Mouse (Mus musculus) heart, adult 2 months (tissue): Measurements from ENCODE around the gene Cdk4.

Experiments
- CTCF ChIP-seq: fragments of 200-600 bp; IDR thresholded peaks from 2 replicates; pipeline ENCODE4 v1.8.1; 2022; ENCODE audit warnings: antibody characterized with exemption, mild to moderate bottlenecking, moderate library complexity
- EP300 ChIP-seq: fragments of 200-500 bp; IDR thresholded peaks from 2 replicates; pipeline ENCODE4 v1.6.1; 2011; ENCODE audit warnings: low read depth, low read length, control low read depth; ENCODE audit not compliant: insufficient read depth
- POLR2A ChIP-seq: fragments of 200-500 bp; IDR thresholded peaks from 2 replicates; pipeline ENCODE4 v1.6.1; 2011; ENCODE audit warnings: mild to moderate bottlenecking, low read depth, low read length, control low read depth; ENCODE audit not compliant: insufficient read depth

GRCm38 (mm10) chr10:127075651-127076050 is 12.3 kb downstream of the Cdk4 start:
- no peak for TF ChIP-seq EP300
- TF ChIP-seq CTCF, result no peak
- no peak for TF ChIP-seq POLR2A
